Mouse (Mus musculus): Measurements from ENCODE around the gene Sun2.

DNA sequence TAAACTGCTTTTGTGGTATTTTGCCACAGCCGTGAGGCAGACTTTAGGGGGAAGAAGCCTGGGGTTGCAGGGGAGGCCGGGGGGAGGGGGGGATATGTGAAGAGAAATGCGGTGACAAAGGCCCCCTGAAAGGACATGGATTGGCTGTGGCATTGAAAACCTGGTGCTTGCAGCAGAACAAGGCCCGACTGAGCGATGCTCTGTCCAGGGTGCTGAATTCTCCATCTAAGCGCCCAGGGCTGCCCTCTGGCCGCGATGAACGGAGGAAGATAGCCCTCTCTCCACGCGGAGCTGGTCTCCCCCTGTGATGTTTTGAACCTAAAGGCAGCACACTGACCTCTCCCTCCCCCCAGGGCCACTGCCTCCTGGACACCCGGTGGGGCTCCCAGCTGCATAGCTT lies 49.2 kb upstream of the Sun2 start:
- TF ChIP-seq POLR2A (IDR thresholded peaks at IDR 0.05; ENCODE audit: borderline replicate concordance, insufficient read depth, low read length) (no peak), CTCF (IDR thresholded peaks at IDR 0.05; ENCODE audit: borderline replicate concordance, insufficient read depth, low read depth, low read length) (no peak)
